Mouse (Mus musculus) ES-Bruce4 (cell line): ENCODE results near the gene Dcxr.
"Not testable (repeated sequence)": the region's sequence is repeated elsewhere in the genome, so short reads cannot be mapped to it uniquely, and the experiment has no call there.

ENCODE experiments used
- CTCF ChIP-seq: IDR thresholded peaks from one replicate; pipeline ENCODE4 v1.8.1; 2011; ENCODE audit warnings: low read depth, low read length
- EP300 ChIP-seq: IDR thresholded peaks from 2 replicates; pipeline ENCODE4 v1.6.1; 2011; ENCODE audit warnings: low read depth, low read length; ENCODE audit not compliant: insufficient read depth
- POLR2A ChIP-seq: IDR thresholded peaks from one replicate; pipeline ENCODE4 v1.8.1; 2011; ENCODE audit warnings: low read length; ENCODE audit not compliant: insufficient read depth

GRCm38 (mm10) chr11:120729432-120730050 lies 2.5 kb upstream of the Dcxr start:
- TF ChIP-seq POLR2A, CTCF: not testable (repeated sequence)
- 0 out of 2 replicates have a peak, but pooled peaks have one; percentile 37 for TF ChIP-seq EP300
